Mouse (Mus musculus): ENCODE measurements around the gene Fosb.
"Not testable (repeated sequence)": the region's sequence is repeated elsewhere in the genome, so short reads cannot be mapped to it uniquely, and the experiment has no call there.

Fosb gene

DNA sequence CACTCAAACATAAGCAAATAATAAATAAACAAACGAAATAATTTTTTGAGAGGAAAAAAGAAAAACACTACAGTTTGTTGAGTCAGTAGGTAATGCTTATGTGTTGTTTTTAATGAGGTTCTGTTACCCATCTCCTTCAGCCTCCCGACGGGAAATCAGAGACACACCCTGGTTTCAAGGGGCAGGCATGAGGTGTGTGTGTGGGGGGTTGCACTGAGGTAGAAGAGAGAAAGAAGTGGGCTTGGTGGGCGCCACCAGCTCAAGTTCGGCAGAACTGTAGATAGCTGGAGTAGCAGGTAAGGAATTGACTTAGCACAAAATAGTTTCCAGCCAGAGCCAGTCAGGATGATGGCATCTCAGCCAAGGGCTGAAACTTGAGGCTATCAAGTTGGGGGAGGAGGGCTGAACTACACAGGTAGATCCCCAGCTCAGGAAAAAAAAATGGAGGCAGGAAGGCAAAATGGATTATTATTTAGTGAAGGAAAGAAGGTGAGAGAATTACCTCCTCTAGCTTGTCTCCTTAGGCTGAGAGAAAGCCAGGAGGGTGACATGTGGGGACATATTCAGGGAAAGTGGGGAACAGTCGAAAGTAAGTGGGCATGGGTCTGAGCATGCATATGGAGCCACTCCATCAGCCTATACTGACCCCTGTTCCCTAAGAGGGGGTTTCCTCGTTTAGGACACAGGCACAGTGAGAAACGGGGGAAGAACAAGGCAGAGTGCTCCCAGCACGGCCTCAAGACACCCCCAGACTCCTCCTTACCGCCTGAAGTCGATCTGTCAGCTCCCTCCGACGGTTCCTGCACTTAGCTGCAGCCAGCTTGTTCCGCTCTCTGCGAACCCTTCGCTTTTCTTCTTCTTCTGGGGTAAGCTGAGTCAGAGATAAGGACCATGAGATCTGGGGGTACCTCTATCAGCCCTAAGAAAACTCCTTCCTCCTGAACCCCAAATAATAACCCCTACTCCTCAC, 3.8 kb downstream of the Fosb start:
- DNase-seq: no peak

DNA sequence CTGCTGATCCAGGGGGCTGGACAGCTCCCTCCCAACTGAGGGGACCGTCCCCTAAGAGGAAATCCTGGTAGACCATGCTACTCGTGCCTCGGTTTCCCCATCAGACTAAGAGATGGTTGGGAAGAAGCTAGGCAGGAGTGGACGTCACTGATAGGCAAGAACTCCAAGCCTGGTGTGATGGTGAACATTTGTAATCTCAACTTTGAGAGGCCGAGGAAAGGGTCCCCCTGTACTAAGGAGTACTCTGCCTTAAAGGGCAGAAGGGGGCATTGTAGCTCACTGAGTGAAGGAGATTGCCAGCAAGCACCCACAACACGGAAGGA, 4.5 kb downstream of the Fosb start:
- no peak for DNase-seq

DNA sequence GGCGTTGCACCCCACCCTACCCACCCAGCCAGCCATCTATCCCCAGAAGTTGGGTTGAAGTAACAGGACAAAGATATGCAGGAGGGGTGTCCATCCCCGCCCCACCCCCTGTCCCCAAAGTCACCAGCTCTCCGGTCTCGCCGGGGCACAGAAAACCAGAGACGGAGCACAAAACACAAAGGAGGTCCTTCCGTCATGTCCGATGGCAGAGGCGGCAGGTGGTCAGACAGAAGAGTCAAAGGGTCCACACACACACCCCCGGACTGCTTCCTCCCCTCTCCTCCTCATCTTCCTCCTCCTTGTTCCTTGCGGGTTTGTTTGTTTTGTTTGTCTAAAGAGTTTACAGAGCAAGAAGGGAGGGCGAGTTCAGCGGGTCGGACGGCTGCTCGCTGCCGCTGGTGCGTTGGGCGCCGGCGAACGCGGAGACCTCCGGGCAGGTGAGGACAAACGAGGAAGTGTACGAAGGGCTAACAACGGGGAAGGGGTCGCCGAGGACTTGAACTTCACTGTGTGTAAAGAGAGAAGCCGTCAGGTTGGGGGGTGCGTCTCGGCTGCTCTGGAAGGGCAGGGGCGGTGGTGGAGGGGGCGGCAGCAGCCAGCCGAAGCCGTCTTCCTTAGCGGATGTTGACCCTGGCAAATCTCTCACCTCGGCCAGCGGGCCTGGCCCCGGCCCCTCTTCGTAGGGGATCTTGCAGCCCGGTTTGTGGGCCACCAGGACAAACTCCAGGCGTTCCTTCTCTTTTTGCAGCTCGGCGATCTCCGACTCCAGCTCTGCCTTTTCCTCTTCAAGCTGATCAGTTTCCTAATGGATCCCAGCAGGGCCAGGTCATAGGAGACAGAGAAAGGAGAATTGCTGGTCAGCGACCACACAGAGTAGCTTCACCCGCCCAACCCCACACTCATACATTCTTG, 5.1 kb downstream of the Fosb start:
- DNase-seq: no peak

DNA sequence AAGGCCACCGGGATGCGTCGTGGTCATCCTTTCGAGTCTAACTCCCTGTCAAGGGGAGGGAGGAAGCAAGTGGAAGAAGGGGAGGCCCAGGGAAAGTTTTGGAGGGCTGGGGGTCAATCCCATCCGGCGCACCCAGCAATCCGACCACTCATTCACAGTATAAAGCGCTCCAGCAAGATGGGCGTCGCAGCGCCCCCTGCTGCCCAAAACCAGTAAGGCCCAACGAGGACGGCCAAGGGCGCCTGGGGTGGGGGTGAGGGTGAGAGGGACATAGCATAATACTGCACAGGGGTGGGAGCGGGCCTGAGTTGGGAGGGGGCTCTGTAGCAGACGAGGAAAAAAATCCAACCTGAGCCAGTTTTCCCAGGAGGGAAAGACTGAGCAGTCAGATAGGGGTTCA, 6.1 kb downstream of the Fosb start:
- peak; percentile 71 to 77 for DNase-seq

DNA sequence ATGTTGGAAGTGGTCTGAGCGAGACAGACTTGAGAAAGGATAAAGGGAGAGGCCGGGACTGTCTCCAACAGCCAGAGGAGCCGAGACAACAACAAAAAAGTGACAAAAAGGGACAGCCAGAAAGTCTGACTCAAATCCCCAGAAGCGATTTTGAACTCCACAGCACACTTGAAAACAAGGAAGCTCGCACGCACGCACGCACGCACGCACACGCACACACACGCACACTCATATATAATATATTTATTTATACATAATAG, 6.9 kb downstream of the Fosb start:
- DNase-seq: no peak

DNA sequence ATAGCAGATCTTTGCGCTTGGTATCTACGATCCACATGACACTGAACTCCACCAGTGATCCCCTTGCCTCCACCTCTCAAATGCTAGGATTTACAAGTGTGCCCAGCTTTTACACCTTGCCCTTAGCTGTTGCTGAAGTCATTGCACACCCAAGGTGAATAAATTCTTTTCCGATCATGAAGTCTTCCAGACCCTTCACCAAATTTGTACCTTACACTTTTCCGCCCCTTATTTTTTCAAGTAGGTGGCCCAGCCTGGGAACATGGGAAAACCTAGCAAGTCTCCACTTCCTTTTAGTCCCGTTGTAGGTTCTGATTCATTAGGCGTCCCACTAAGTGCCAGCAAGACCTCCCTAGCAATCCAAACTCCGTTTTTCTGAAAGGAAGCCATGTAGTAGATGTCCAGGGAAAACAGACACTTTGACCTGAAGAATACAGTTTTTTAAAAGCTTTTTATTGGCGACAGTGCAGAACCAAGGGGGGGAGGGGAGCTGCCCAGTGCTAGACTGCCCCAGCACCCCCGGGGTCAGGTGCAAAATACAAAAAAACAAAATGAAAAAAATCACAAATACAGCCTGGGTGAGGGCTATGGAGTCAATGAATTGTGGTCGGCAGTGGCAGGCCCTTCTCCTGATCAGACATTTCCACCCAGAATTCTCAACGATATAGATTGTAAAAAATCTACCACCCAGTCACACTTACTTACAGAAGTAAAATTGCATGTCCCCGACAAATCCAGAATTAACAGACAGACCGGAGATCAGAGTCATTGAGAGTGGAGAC, 7.4 kb downstream of the Fosb start:
- no peak for DNase-seq

DNA sequence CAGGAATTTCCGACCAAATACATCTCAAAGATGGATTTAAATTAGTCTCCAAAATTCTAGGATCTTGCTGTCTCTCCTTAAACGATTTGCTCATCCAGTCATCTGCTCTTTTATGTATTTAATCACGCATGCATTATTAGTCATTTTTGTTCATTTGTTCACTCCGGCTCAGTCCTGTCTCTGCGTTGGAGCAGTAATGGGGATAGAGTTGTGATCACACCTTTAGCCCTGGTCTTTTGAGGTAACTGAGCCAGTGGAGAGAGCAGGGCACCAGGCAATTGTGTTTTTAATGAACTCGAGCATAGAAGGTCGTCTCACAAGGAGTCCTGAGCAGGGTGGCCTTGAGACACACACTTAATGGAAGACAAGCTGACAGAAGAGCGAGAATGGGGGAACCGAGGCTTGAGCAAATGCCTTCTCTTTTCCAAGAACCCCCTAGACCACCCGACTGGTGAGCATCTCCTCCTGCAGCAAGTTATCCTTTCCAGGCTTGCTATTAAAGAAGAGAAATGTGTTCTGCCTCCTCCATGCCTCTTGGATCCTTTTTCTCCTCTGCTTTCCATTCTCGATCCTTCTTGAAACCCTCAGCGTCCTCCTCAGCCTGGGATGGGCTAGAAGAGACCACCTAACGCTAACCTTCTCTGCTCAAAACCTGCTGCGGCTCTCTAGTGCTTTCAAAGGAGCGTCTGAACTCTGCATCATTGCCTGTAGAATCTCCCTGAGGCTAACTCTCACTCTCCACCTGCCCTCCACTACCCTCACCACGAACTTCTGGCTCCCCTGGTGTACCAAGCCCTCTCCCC, 8.2 kb downstream of the Fosb start:
- no peak for DNase-seq

DNA sequence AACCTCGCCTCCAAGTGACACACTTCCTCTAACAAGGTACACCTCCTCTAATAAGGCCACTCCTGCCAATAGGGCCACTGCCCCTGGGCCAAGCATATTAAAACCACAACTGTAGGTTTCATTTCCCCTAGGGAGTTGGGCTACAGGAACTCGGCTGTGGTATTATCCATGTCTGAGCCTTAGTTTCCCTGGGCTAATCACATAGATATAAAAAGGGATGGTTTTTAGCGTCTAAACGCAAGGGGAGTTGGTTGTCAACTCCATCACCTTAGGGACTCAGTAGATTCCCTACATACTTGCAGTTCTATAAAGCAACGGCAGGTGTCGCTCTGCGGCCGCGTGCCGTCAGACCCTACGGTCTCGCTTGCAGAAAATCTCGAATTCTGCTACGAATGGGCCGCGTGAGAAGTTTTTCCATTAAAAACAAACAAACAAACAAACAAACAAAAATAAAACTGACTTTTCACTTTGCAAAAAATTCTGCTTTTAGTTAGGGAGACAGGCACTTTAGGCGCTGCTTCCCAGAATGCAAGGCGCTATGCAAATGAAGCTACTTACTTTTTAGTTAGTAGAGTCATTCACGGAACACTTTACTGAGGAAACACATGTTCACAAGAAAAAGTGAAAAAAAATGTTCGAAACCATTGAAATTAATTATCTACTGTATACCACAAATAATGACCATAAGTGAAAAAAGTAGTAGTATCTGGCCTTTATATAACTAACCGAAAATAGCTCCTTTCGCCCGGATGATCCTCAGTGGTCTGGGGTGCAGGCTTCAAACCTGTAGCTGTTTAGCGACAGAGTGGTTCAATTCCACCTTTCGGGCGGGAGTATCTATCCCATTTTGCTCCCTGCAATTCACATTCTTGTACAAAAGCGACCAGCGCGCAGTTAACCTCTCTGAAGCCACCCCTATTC, 9.1 kb downstream of the Fosb start:
- DNase-seq: peak; percentile 66 to 76

DNA sequence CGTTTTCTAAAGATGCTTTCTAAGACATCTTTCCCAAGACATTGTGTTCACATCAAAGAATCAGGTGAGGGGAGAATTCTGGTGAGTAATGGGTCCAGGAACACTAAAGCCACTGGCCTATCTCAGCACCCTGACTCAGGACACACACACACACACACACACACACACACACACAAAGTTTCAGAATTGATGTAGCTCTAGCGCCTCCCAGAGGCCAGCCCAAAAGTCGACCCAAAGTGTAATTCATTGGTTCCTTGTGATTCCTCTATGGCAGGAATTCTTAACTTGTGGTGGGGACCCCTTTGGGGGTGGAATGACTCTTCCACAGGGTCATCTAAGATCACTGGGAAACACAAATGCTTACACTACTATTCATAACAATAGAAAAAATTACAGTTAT, 10.7 kb downstream of the Fosb start:
- no peak for DNase-seq

DNA sequence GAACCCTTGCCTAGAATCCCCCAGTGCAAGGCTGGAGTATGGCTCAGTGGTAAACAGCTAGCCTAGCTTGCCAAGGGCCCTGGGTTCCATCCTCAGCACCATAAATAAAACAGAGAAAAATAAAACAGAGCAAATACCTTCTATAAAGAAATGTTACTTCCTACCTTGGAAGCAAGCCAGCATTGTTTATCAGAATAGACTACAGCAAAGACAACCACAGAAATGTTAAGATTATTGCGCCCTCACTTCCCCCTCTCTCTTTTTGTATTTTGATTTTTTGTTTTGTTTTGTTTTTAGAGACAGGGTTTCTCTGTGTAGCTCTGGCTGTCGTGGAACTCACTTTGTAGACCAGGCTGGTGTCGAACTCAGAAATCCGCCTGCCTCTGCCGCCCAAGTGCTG, 12.1 kb downstream of the Fosb start:
- no peak for DNase-seq

DNA sequence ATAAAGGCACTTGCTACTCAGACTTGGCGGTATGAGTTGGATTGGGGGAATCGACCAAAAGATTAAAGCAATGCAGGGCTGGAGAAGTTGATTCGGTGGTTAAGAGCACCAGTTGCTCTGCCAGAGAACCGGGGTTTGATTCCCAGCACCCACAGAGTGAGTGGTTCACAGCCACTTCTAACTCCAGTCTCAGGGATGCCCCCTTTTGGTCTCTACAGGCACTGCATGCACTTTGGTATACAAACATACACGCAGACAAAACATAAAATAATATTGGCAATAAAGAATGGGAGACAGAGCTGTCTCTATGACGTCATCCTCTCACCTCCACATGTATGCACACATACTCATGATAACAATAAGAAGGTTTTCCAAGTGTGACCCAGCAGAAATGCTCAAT, 12.8 kb downstream of the Fosb start:
- no peak for DNase-seq

DNA sequence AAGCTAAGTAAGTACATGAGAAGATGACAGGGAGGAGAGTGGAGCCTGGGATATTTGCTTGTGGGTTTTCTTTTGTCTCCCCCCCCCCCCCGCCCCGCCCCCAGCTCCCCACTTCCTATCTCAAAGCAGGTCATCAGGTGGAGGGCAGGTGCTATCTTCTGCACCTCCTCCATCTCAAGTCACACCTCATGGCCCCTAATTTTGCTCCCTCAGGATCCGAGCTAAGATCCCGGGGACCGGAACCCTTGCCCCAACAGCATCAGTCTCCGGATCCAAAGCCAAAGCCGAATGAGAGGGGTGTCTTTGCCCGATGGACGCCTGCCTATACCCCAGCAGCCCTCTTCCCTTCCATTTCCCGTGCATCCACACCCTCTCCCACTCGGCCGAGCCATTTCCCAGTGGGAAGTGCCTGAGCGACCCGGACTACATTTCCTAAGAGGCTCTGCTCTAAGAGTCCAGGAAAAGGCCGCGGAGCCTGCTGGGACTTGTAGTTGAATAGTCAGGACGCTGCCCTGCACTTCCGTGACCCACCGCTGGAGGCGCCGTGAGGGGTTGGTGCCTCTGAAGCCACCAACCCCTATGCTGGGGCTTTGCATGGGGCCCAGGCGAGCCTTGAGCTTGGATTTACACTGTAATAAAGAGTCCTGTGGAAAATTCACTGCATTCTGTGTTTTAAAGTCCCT, 14.2 kb downstream of the Fosb start:
- DNase-seq: peak; percentile 95 to 97

DNA sequence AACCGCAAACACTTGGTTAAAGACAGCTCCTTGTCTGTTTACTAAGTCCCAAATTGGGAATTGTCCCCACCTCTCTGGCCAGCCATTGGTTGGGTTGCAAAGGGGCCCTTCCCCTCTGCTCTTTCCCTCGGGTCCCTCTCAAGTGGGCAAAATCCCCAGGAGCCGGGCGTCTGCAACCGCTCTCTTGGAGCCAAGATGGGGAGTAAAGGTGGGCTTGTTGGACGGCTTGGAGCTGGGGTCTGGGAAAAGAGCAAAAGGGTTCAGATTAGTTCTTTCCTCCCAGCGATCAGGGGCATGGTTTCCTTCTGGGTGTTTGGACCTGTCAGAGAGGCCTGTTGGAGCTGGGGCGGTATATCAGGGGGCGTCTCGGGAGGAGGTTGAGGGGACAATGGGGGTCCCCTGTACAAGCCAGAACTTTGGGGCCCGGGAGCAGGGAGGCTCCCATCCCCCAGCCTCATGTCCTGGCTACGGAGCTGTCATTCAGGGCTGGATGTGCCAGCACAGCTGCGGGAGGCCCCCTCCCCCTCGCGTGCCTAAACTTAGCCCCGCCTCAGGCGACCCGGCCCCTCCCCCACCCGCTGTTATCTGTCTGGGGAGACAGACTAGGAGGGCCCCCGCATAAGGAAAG, 18.8 kb downstream of the Fosb start:
- peak in 1 of 2 experiments; percentile 53 for DNase-seq

DNA sequence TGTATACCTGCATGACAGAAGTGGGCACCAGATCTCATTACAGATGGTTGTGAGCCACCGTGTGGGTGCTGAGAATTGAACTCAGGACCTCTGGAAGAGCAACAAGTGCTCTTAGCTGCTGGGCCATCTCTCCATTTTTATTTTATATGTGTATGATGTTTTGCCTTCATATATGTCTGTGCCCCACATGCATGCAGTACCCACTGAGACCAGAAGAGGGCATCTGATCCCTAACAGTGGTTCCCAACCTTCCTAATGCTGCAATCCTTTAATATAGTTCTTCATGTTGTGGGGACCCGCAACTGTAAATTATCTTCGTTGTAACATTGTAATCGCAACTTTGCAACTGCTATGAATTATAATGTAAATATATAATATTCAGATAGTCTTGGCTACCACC, 25.1 kb downstream of the Fosb start:
- DNase-seq: peak in 1 of 2 experiments; percentile 37

DNA sequence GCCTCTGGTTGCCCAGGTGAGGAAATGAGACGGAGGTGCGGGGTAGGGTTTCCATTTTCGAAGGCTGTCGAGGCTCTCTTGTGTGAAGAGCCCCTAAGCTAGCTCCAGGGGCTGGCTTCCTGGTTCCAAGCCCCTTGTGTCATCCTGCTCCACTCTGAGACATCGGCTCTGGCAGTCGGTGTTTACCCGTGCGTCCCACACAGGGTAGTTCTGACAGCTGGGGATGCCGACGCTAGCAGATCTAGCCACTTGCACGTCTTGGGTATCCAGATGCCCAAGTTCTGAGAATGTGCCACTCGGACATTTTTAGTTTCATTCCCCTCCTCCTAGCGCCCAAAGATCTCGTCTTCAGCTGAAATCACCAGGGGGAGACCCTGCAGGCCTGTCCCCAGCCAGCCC, 26.4 kb downstream of the Fosb start:
- DNase-seq: no peak

DNA sequence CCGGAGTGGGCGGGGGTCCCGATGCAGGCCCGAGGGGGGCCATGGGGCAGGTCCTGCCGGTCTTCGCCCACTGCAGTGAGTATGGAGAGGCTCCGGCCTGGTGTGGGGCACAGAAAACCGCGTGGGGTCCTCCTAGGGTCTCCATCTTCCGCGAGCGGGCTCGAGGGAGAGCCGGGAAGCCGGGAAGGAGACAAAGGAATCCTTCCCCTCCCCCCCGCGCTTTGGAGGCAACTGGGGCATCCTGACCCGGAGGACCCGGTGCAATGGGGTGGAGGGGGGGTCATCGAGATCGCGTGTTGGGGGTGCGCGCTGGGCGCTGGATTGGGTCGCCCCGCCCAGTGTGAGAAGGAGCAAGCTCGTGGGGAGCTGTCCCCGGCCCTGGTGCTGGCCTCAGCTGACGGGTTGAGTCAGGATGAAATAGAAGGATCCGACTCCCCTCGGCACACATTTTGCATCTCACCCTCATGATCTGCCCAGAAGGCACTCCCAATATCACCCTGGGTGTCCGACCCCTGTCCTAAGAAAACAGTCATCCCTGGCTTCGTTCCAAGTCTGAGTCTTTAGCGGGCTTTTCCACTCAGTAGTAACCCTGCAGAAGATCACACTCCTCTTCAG, 27.0 kb downstream of the Fosb start:
- peak in 1 of 2 experiments; percentile 68 for DNase-seq

DNA sequence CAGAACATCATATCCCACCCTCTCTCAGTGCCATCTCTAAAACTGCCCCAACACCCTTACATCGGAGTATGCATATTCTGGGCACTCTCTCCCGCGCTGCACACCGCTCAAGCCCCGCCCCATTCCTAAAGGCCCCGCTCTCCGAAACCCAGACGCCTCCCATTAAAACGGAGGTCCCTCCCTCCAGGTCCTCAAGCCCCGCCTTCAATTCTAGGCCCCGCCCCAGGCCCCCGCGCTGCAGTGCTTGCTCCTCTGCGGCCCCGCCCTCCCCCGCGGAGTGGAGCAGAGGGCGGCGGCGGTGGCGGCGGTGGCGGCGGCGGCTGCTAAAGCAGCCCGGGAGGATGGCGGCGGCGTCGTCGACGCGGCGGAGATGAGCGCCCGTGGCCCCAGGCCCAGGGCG, 27.5 kb downstream of the Fosb start, which contains the start of gene Rtn2:
Gene Rtn2 (plus strand): TSS at position 240 of the 400 bp plus-strand sequence.
- peak; percentile 79 to 84 for DNase-seq

DNA sequence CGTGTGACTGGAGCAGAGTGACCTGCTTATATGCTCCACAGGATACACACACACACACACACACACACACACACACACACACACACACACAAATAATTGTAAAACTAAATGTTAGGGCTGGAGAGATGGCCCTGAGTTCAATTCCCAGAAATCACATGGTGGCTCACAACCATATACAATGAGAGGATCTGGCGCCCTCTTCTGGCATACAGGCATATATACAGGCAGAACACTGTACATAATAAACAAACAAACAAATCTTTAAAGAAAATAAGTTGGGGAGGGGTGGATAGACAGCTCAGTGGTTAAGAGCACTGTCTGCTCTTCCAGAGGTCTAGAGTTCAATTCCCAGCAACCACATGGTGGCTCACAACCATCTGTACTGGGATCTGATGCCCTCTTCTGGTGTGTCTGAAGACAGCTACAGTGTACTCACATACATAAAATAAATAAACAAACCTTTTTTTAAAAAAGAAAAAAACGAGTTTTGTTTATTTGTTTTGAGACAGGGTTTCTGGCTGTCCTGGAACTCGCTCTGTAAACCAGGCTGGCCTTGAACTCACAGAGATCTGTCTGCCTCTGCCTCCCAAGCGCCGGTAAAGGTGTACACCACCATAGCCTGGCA, 28.1 kb downstream of the Fosb start:
- not testable (repeated sequence) for DNase-seq

DNA sequence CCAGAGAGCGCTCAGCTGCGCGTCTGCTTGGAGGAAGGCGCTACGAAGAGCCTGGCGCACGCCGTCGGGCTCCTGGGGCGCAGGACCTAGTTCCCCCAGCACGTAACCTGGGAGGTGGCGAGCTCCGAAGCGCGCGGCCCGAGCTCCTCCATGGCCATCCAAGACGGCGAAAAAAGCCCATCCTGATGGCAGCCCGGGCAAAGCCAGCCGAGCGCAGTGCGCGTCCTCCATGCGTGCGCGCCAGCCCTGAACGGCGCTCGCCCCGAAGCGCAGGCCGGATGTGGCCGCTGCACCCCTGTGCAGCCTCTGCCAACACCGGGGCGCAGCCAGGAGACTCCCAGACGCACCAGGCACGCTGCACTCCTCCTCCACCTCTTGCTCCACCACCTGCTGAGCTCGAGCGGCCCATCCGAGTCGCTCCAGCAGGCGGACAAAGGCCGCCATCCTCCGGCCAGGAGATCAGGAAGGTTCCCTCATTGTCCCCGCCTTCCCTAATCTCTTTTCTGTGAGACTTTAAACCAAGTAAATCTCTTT, 30.2 kb downstream of the Fosb start, which contains the start of gene Ppm1n:
Gene Ppm1n (minus strand): TSS at position 484 of the 534 bp plus-strand sequence.
- no peak for DNase-seq

All from lung, adult 18-20 months (tissue).